Mouse (Mus musculus) neural tube, embryonic 15.5 days (tissue): ENCODE measurements around the gene Qser1. TPM values are rescaled to one million over a fixed set of nuclear protein-coding genes. Genes with fewer than 3 reads are reported as not detected.

Experiments used
- ATAC-seq: fragments of 200-750 bp; cut with Nextera tagmentation; 2 replicates; pipeline ENCODE4 v1.8.0; 2017; ENCODE audit warnings: mild to moderate bottlenecking, moderate TSS enrichment, moderate library complexity; ENCODE audit not compliant: low FRiP score
- H3K27ac ChIP-seq: fragments of 300-500 bp; sonication (generic); replicated peaks from 2 replicates; pipeline ENCODE4 v1.5.1; 2015; ENCODE audit warnings: mild to moderate bottlenecking, inconsistent platforms
- H3K27me3 ChIP-seq: fragments of 300-500 bp; sonication (generic); replicated peaks from 2 replicates; pipeline ENCODE4 v1.6.1; 2015; ENCODE audit warnings: inconsistent platforms
- H3K36me3 ChIP-seq: fragments of 300-500 bp; sonication (generic); 2 replicates; pipeline ENCODE4 v1.6.1; 2015; ENCODE audit warnings: inconsistent platforms
- H3K4me1 ChIP-seq: fragments of 300-500 bp; sonication (generic); 2 replicates; pipeline ENCODE4 v1.6.1; 2015; ENCODE audit warnings: inconsistent platforms
- H3K4me2 ChIP-seq: fragments of 300-500 bp; sonication (generic); 2 replicates; pipeline ENCODE4 v1.6.1; 2015; ENCODE audit warnings: inconsistent platforms, mild to moderate bottlenecking, moderate library complexity
- H3K4me3 ChIP-seq: fragments of 300-500 bp; sonication (generic); replicated peaks from 2 replicates; pipeline ENCODE4 v1.5.1; 2015; ENCODE audit warnings: mild to moderate bottlenecking, inconsistent platforms
- H3K9ac ChIP-seq: fragments of 300-500 bp; sonication (generic); replicated peaks from 2 replicates; pipeline ENCODE4 v1.6.1; 2015; ENCODE audit warnings: mild to moderate bottlenecking, inconsistent platforms
- H3K9me3 ChIP-seq: fragments of 300-500 bp; sonication (generic); replicated peaks from 2 replicates; pipeline ENCODE4 v1.6.1; 2016; ENCODE audit warnings: inconsistent platforms
- WGBS: fragments of 180-500 bp; shearing (Covaris S2); methylation state at CpG from one replicate; pipeline ENCODE4 v1.1.7; 2015; ENCODE audit warnings: mixed read lengths; 5-methylcytosine and 5-hydroxymethylcytosine counted together
- polyA plus RNA-seq: library from polyadenylated mRNA; unstranded; fragments of >200 nt; fragmentation: Nextera tagmentation; extraction: Ambion mirVana; gene quantifications from 2 replicates; pipeline ENCODE4 v1.2.1, GENCODE M21; 2015

Gene Qser1
- polyA plus RNA-seq, 1 experiment from 2014 or later: 4.9 TPM

GRCm38 (mm10) chr2:104815561-104816370 lies 794 bp downstream of the Qser1 start:
- Histone ChIP-seq H3K27ac (peak overlapping the region; percentile 95), H3K4me3 (peak overlapping the region; percentile 93), H3K4me2 (peak overlapping the region; percentile 62), H3K9ac (peak overlapping the region; percentile 97), H3K4me1 (peaks cover 27% of the 10 kb centered on the region), H3K27me3 (no peaks in the 10 kb centered on the region), H3K36me3 (no peaks in the 10 kb centered on the region), H3K9me3 (no peaks in the 10 kb centered on the region)
- WGBS: under 1% methylated on average over 33 of the region's 33 CpGs
- peak; percentile 45 for ATAC-seq

- H3K27me3 ChIP-seq: no peaks in the 10 kb centered on the region
- H3K9me3 ChIP-seq: no peaks in the 10 kb centered on the region
- H3K27ac ChIP-seq: no peak overlapping the region
- H3K9ac ChIP-seq: no peak overlapping the region
- peak overlapping the region; percentile 62 for H3K4me2 ChIP-seq
- no peak for ATAC-seq
- H3K36me3 ChIP-seq: no peaks in the 10 kb centered on the region
- H3K4me3 ChIP-seq: no peak overlapping the region
- peaks cover 27% of the 10 kb centered on the region for H3K4me1 ChIP-seq
- WGBS: 50% methylated on average over 5 of the region's 5 CpGs
These were observed 2.2 kb downstream of the Qser1 start for GRCm38 (mm10) chr2:104814181-104814951.

GRCm38 (mm10) chr2:104805435-104805834 lies 11.1 kb downstream of the Qser1 start:
- no peak for ATAC-seq
- no peak overlapping the region for H3K4me2 ChIP-seq
- H3K9me3 ChIP-seq: no peaks in the 10 kb centered on the region
- H3K36me3 ChIP-seq: no peaks in the 10 kb centered on the region
- 81% methylated on average over 1 of the region's 1 CpGs for WGBS
- no peaks in the 10 kb centered on the region for H3K4me1 ChIP-seq
- H3K27me3 ChIP-seq: no peaks in the 10 kb centered on the region
- H3K27ac ChIP-seq: no peak overlapping the region
- H3K4me3 ChIP-seq: no peak overlapping the region
- no peak overlapping the region for H3K9ac ChIP-seq

GRCm38 (mm10) chr2:104774763-104775162 lies 41.8 kb downstream of the Qser1 start:
- Histone ChIP-seq H3K4me2 (no peak overlapping the region), H3K36me3 (peaks cover 49% of the 10 kb centered on the region), H3K27ac (no peak overlapping the region), H3K9ac (no peak overlapping the region), H3K9me3 (no peaks in the 10 kb centered on the region), H3K4me1 (no peaks in the 10 kb centered on the region), H3K27me3 (no peaks in the 10 kb centered on the region), H3K4me3 (no peak overlapping the region)
- ATAC-seq: no peak
- 90% methylated on average over 1 of the region's 1 CpGs for WGBS

GRCm38 (mm10) chr2:104768697-104769096 lies 47.9 kb downstream of the Qser1 start:
- peaks cover 48% of the 10 kb centered on the region for H3K36me3 ChIP-seq
- WGBS: 97% methylated on average over 1 of the region's 1 CpGs
- H3K4me2 ChIP-seq: no peak overlapping the region
- ATAC-seq: no peak
- H3K27ac ChIP-seq: no peak overlapping the region
- H3K4me3 ChIP-seq: no peak overlapping the region
- H3K4me1 ChIP-seq: no peaks in the 10 kb centered on the region
- H3K9me3 ChIP-seq: no peaks in the 10 kb centered on the region
- no peaks in the 10 kb centered on the region for H3K27me3 ChIP-seq
- no peak overlapping the region for H3K9ac ChIP-seq

GRCm38 (mm10) chr2:104764018-104764417 lies 52.5 kb downstream of the Qser1 start:
- no peak overlapping the region for H3K9ac ChIP-seq
- H3K27ac ChIP-seq: no peak overlapping the region
- no peak for ATAC-seq
- no peaks in the 10 kb centered on the region for H3K4me1 ChIP-seq
- H3K4me3 ChIP-seq: no peak overlapping the region
- H3K36me3 ChIP-seq: peaks cover 42% of the 10 kb centered on the region
- no peaks in the 10 kb centered on the region for H3K9me3 ChIP-seq
- no peak overlapping the region for H3K4me2 ChIP-seq
- WGBS: 93% methylated on average over 4 of the region's 4 CpGs
- no peaks in the 10 kb centered on the region for H3K27me3 ChIP-seq

GRCm38 (mm10) chr2:104763134-104763703 lies 53.3 kb downstream of the Qser1 start:
- Histone ChIP-seq H3K36me3 (peaks cover 36% of the 10 kb centered on the region), H3K27ac (no peak overlapping the region), H3K27me3 (no peaks in the 10 kb centered on the region), H3K9ac (no peak overlapping the region), H3K9me3 (no peaks in the 10 kb centered on the region), H3K4me1 (no peaks in the 10 kb centered on the region), H3K4me3 (no peak overlapping the region), H3K4me2 (no peak overlapping the region)
- no peak for ATAC-seq
- WGBS: 86% methylated on average over 8 of the region's 8 CpGs

- no peak for ATAC-seq
- Histone ChIP-seq H3K4me1 (no peaks in the 10 kb centered on the region), H3K4me2 (no peak overlapping the region), H3K4me3 (no peak overlapping the region), H3K9me3 (no peaks in the 10 kb centered on the region), H3K27me3 (no peaks in the 10 kb centered on the region), H3K27ac (no peak overlapping the region), H3K9ac (no peak overlapping the region), H3K36me3 (0 out of 2 replicates have a peak, but pooled peaks cover 6% of the 10 kb centered on the region)
- WGBS: 60% methylated on average over 3 of the region's 3 CpGs
These were observed 65.9 kb downstream of the Qser1 start for GRCm38 (mm10) chr2:104750611-104751010.

GRCm38 (mm10) chr2:104748652-104749183 lies 67.8 kb downstream of the Qser1 start:
- Histone ChIP-seq H3K9me3 (no peaks in the 10 kb centered on the region), H3K4me1 (no peaks in the 10 kb centered on the region), H3K4me3 (no peak overlapping the region), H3K4me2 (no peak overlapping the region), H3K36me3 (0 out of 2 replicates have a peak, but pooled peaks cover 2% of the 10 kb centered on the region), H3K27ac (no peak overlapping the region), H3K9ac (no peak overlapping the region), H3K27me3 (no peaks in the 10 kb centered on the region)
- ATAC-seq: no peak
- WGBS: 80% methylated on average over 5 of the region's 5 CpGs

- Histone ChIP-seq H3K4me1 (peaks cover 18% of the 10 kb centered on the region), H3K36me3 (no peaks in the 10 kb centered on the region), H3K9me3 (no peaks in the 10 kb centered on the region), H3K9ac (no peak overlapping the region), H3K27me3 (peaks cover 7% of the 10 kb centered on the region), H3K4me2 (no peak overlapping the region), H3K27ac (no peak overlapping the region), H3K4me3 (no peak overlapping the region)
- no peak for ATAC-seq
- 65% methylated on average over 8 of the region's 8 CpGs for WGBS
These were observed 70.3 kb downstream of the Qser1 start for GRCm38 (mm10) chr2:104746251-104746650.

- no peak overlapping the region for H3K9ac ChIP-seq
- ATAC-seq: no peak
- WGBS: 53% methylated on average over 5 of the region's 5 CpGs
- H3K36me3 ChIP-seq: no peaks in the 10 kb centered on the region
- no peaks in the 10 kb centered on the region for H3K9me3 ChIP-seq
- peaks cover 23% of the 10 kb centered on the region for H3K4me1 ChIP-seq
- no peak overlapping the region for H3K4me2 ChIP-seq
- H3K27me3 ChIP-seq: peaks cover 11% of the 10 kb centered on the region
- H3K27ac ChIP-seq: no peak overlapping the region
- H3K4me3 ChIP-seq: no peak overlapping the region
These were observed 72.6 kb downstream of the Qser1 start for GRCm38 (mm10) chr2:104743971-104744370.
